14 mouse cellular contexts compared by ENCODE assay signal in genomic region chr8:114116049-114116448, GRCm38 (mm10). TPM values are rescaled to one million over a fixed set of nuclear protein-coding genes. Genes with fewer than 3 reads are reported as not detected.
A peak's percentile ranks its signal among the peaks of the same experiment; 100 is the strongest.
DNase-seq lines count a peak whose midpoint lies in the region; ATAC-seq lines count a peak whose summit lies in the region.
"Had no signal": no experiment of that assay in that cellular context is flagged by ENCODE, and none has a peak within 500 bp of the region (broad histone marks: within the 10 kb centered on the region; RNA-seq: fewer than 3 reads in every experiment).

No protein-coding gene starts in this region.

- peaks cover 10% of the 10 kb centered on the region; the same call in 1 of the 2 replicates for H3K4me1 ChIP-seq in forebrain, embryonic 14.5 days (ENCODE audit: control insufficient read depth, insufficient read depth, low read length)
- peaks cover 20% of the 10 kb centered on the region for H3K4me1 ChIP-seq in midbrain, embryonic 12.5 days
- H3K4me1 ChIP-seq in intestine, embryonic 16.5 days (ENCODE audit: control insufficient read depth, insufficient read depth, low read length): no peaks in the 10 kb centered on the region
- H3K4me1 ChIP-seq in intestine, embryonic 15.5 days (replicated peaks): no peaks in the 10 kb centered on the region

- H3K4me3 ChIP-seq in forebrain, embryonic 14.5 days (ENCODE audit: low read depth, low read length): no peak overlapping the region
- no peak overlapping the region for H3K4me3 ChIP-seq in midbrain, embryonic 12.5 days
- H3K4me3 ChIP-seq in intestine, embryonic 16.5 days (ENCODE audit: low read length): no peak overlapping the region
- no peak overlapping the region for H3K4me3 ChIP-seq in intestine, embryonic 15.5 days (replicated peaks)

- no peak overlapping the region for H3K4me2 ChIP-seq in forebrain, embryonic 14.5 days (ENCODE audit: low read length)
- H3K4me2 ChIP-seq in midbrain, embryonic 12.5 days (replicated peaks): peak overlapping the region; percentile 22
- H3K4me2 ChIP-seq in intestine, embryonic 16.5 days (ENCODE audit: low read depth, low read length): no peak overlapping the region
- no peak overlapping the region for H3K4me2 ChIP-seq in intestine, embryonic 15.5 days (replicated peaks)

- peak; percentile 26 for DNase-seq in testis, postnatal 14 days (ENCODE audit: low spot score)
- DNase-seq in testis, postnatal 10 days (ENCODE audit: low spot score): no peak
- DNase-seq in forebrain, embryonic 14.5 days (ENCODE audit: low spot score): peak; percentile 84
- DNase-seq in spleen, adult 18-20 months: no peak
- no peak for DNase-seq in frontal cortex, postnatal 25 days (ENCODE audit: low spot score in 2 of 2)
- DNase-seq: adrenal gland, postnatal 36 days; cerebellum, adult 18-20 months; gastrocnemius, postnatal 36 days; lung, postnatal 36 days had no signal

- no peaks in the 10 kb centered on the region for H3K36me3 ChIP-seq in forebrain, embryonic 14.5 days (ENCODE audit: control insufficient read depth, insufficient read depth, low read length)
- H3K36me3 ChIP-seq in midbrain, embryonic 12.5 days: no peaks in the 10 kb centered on the region
- no peaks in the 10 kb centered on the region for H3K36me3 ChIP-seq in intestine, embryonic 16.5 days (ENCODE audit: control insufficient read depth, insufficient read depth, low read length)
- no peaks in the 10 kb centered on the region for H3K36me3 ChIP-seq in intestine, embryonic 15.5 days

- peak; percentile 74 for ATAC-seq in forebrain, embryonic 14.5 days
- ATAC-seq in midbrain, embryonic 12.5 days (ENCODE audit: low FRiP score, low read depth): peak; percentile 76
- no peak for ATAC-seq in intestine, embryonic 16.5 days
- no peak for ATAC-seq in intestine, embryonic 15.5 days
- ATAC-seq: Patski had no signal

- H3K27me3 ChIP-seq in forebrain, embryonic 14.5 days (replicated peaks; ENCODE audit: control insufficient read depth, insufficient read depth, low read length): no peaks in the 10 kb centered on the region
- H3K27me3 ChIP-seq in midbrain, embryonic 12.5 days: no peaks in the 10 kb centered on the region
- H3K27me3 ChIP-seq in intestine, embryonic 16.5 days (replicated peaks; ENCODE audit: control insufficient read depth, insufficient read depth, low read length): no peaks in the 10 kb centered on the region
- no peaks in the 10 kb centered on the region for H3K27me3 ChIP-seq in intestine, embryonic 15.5 days (replicated peaks)

- no peaks in the 10 kb centered on the region for H3K9me3 ChIP-seq in forebrain, embryonic 14.5 days (replicated peaks; ENCODE audit: control insufficient read depth, low read length)
- H3K9me3 ChIP-seq in midbrain, embryonic 12.5 days: no peaks in the 10 kb centered on the region
- H3K9me3 ChIP-seq in intestine, embryonic 16.5 days (ENCODE audit: control insufficient read depth, low read length): no peaks in the 10 kb centered on the region
- H3K9me3 ChIP-seq in intestine, embryonic 15.5 days: no peaks in the 10 kb centered on the region

- H3K27ac ChIP-seq in forebrain, embryonic 14.5 days (ENCODE audit: low read depth, low read length): peak overlapping the region; percentile 64
- peak overlapping the region; percentile 71 for H3K27ac ChIP-seq in midbrain, embryonic 12.5 days (replicated peaks)
- no peak overlapping the region for H3K27ac ChIP-seq in intestine, embryonic 16.5 days (ENCODE audit: low read length)
- no peak overlapping the region for H3K27ac ChIP-seq in intestine, embryonic 15.5 days
- H3K27ac ChIP-seq: liver, embryonic 14.5 days had no signal

- no peak overlapping the region for H3K9ac ChIP-seq in forebrain, embryonic 14.5 days (ENCODE audit: low read length)
- H3K9ac ChIP-seq in midbrain, embryonic 12.5 days (replicated peaks): no peak overlapping the region
- no peak overlapping the region for H3K9ac ChIP-seq in intestine, embryonic 16.5 days (ENCODE audit: low read depth, low read length)
- H3K9ac ChIP-seq in intestine, embryonic 15.5 days: no peak overlapping the region
- H3K9ac ChIP-seq: liver, embryonic 14.5 days had no signal

- 0% methylated on average over 2 of the region's 2 CpGs for WGBS in forebrain, embryonic 14.5 days
- 0% methylated on average over 2 of the region's 2 CpGs for WGBS in midbrain, embryonic 12.5 days
- WGBS in intestine, embryonic 16.5 days: 12% methylated on average over 2 of the region's 2 CpGs
- 7% methylated on average over 2 of the region's 2 CpGs for WGBS in intestine, embryonic 15.5 days

RNA-seq across cellular contexts. Expression of gene Nudt7, which starts 17.3 kb away (rescaled TPM):
- polyA plus RNA-seq in forebrain, embryonic 14.5 days (2014; fragmentation: Nextera tagmentation; extraction: Ambion mirVana): 4.6 and 5.0 TPM in 2 replicates
- 8.5 and 10.1 TPM in 2 replicates for polyA plus RNA-seq in midbrain, embryonic 12.5 days (2016; fragmentation: Nextera tagmentation; extraction: Ambion mirVana)
- 35.0 and 40.0 TPM in 2 replicates for polyA plus RNA-seq in intestine, embryonic 16.5 days (2015; fragmentation: Nextera tagmentation; extraction: Ambion mirVana)
- polyA plus RNA-seq in intestine, embryonic 15.5 days (2015; fragmentation: Nextera tagmentation; extraction: Ambion mirVana): 25.3 and 25.9 TPM in 2 replicates

Comparison
In these comparisons a context has a peak if more than half of its experiments do, and no peak if none do; other contexts are left out.
1. DNase-seq: peak in testis, postnatal 14 days (single experiment) and forebrain, embryonic 14.5 days (single experiment); none in testis, postnatal 10 days (single experiment), spleen, adult 18-20 months (0 of 2) and frontal cortex, postnatal 25 days (0 of 2).
2. ATAC-seq: peak in forebrain, embryonic 14.5 days (single experiment) and midbrain, embryonic 12.5 days (single experiment); none in intestine, embryonic 16.5 days (single experiment) and intestine, embryonic 15.5 days (single experiment).
3. H3K27ac ChIP-seq: peak in forebrain, embryonic 14.5 days (single experiment) and midbrain, embryonic 12.5 days (single experiment); none in intestine, embryonic 16.5 days (single experiment) and intestine, embryonic 15.5 days (single experiment).